Mouse (Mus musculus): ENCODE results near the gene Ccl8. TPM values are rescaled to one million over a fixed set of nuclear protein-coding genes. Genes with fewer than 3 reads are reported as not detected.

Ccl8 gene
- total and polyA plus RNA-seq, 2 experiments from 2014 or later, result not detected

GRCm38 (mm10) chr11:82078136-82078730, 36.8 kb upstream of the Ccl8 start:
- DNase-seq, result no peak
- no peak overlapping the region for H3K4me3 ChIP-seq (ENCODE audit: low read depth, low read length)
- H3K27me3 ChIP-seq (ENCODE audit: insufficient read depth, low read length), result no peaks in the 10 kb centered on the region
- H3K9ac ChIP-seq, result no peak overlapping the region
- ATAC-seq, result no peak
- no peak overlapping the region for H3K27ac ChIP-seq (ENCODE audit: low read depth, low read length)
- H3K9me3 ChIP-seq (ENCODE audit: low read length), result no peaks in the 10 kb centered on the region
- H3K4me2 ChIP-seq (ENCODE audit: low read depth), result no peak overlapping the region
- TF ChIP-seq CTCF (IDR thresholded peaks at IDR 0.05; ENCODE audit: low read depth), result no peak
- H3K36me3 ChIP-seq (ENCODE audit: insufficient read depth), result no peaks in the 10 kb centered on the region
- H3K4me1 ChIP-seq (ENCODE audit: insufficient read depth), result no peaks in the 10 kb centered on the region

DNA sequence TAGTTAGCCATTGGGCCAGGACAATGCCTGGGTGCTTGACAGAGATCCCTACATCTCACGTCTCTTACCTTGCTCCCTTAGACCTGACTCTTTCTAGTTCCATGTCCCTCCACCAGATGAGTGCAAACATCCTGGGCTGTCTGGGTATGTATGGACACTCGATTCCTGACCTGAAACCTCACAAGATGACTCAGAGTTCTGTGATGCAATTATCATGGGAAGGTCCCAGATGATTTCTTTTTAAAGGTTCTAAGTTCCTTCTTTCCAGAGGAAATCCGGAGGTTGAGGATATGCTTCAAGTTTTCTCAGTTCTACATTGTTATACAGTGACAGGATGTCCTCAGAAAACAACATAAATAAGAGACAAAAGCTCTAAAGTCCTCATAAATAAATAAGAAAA, 34.1 kb upstream of the Ccl8 start:
- Histone ChIP-seq H3K9ac (no peak overlapping the region), H3K4me1 (ENCODE audit: insufficient read depth) (no peaks in the 10 kb centered on the region), H3K4me2 (ENCODE audit: low read depth) (no peak overlapping the region), H3K9me3 (ENCODE audit: low read length) (no peaks in the 10 kb centered on the region), H3K27me3 (ENCODE audit: insufficient read depth, low read length) (no peaks in the 10 kb centered on the region), H3K27ac (ENCODE audit: low read depth, low read length) (no peak overlapping the region), H3K4me3 (ENCODE audit: low read depth, low read length) (no peak overlapping the region), H3K36me3 (ENCODE audit: insufficient read depth) (no peaks in the 10 kb centered on the region)
- 74% methylated on average over 3 of the region's 3 CpGs for WGBS
- no peak for ATAC-seq
- TF ChIP-seq CTCF (IDR thresholded peaks at IDR 0.05; ENCODE audit: low read depth), result no peak
- no peak for DNase-seq

DNA sequence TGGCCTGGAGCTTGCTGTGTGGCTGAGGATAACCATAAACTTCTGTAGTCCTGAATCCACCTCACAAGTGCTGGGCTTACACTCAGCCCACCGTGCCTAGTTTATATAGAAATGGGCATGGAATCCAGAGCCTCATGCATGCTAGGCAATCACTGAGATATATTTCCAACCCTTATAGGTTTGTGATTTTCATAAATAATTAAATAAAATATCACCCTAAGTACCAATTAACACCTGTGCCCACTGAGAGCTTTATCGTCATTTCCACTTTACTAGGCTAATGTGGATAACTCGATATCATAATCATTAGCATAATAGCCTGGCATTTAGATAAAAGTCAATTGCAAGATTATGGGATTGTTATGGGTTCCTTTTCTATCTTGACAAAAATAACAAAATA, 30.6 kb upstream of the Ccl8 start:
- Histone ChIP-seq H3K4me1 (ENCODE audit: insufficient read depth) (no peaks in the 10 kb centered on the region), H3K4me2 (ENCODE audit: low read depth) (no peak overlapping the region), H3K4me3 (ENCODE audit: low read depth, low read length) (no peak overlapping the region), H3K9me3 (ENCODE audit: low read length) (no peaks in the 10 kb centered on the region), H3K9ac (no peak overlapping the region), H3K27me3 (ENCODE audit: insufficient read depth, low read length) (no peaks in the 10 kb centered on the region), H3K36me3 (ENCODE audit: insufficient read depth) (no peaks in the 10 kb centered on the region), H3K27ac (ENCODE audit: low read depth, low read length) (no peak overlapping the region)
- no peak for DNase-seq
- TF ChIP-seq CTCF (IDR thresholded peaks at IDR 0.05; ENCODE audit: low read depth), result no peak
- WGBS, result 85% methylated on average over 3 of the region's 3 CpGs
- no peak for ATAC-seq

DNA sequence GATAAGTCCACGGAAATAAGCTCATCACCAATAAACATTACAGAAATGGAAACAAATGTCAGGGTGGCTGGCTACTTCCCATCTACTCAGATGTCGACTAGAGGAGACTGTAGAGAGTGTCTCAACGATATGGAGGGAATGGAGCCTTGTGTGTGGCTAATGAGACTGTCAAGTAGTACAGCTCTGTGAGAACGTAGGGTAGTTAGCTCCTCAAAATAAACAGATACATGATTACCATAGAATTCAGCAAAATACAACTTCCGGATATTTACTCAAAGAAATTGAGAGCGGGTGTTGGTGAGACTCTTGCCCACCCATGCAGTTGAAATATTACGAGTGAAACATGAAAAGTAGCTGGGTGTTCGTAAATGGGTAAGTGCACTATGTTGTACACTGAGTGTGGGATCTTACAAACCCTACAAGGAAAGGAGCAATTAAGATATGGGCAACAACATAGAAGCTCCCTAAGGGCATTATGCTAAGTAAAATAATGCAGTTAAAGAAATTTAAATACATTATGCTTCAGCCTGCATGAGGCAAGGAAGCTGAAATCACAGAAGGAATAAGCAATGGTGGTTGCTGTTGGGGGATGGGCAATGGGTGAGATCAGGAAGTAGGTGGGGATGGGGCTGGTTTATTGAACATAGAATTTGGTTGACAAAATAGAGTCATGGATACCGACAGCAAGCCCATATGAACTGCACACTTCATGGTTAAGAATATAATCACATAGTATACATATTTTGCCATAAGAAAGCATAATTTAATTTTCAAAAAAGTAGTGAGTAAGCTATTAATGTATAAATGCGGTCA, 15.3 kb upstream of the Ccl8 start:
- TF ChIP-seq CTCF (IDR thresholded peaks at IDR 0.05; ENCODE audit: low read depth), result no peak
- 88% methylated on average over 10 of the region's 10 CpGs for WGBS

DNA sequence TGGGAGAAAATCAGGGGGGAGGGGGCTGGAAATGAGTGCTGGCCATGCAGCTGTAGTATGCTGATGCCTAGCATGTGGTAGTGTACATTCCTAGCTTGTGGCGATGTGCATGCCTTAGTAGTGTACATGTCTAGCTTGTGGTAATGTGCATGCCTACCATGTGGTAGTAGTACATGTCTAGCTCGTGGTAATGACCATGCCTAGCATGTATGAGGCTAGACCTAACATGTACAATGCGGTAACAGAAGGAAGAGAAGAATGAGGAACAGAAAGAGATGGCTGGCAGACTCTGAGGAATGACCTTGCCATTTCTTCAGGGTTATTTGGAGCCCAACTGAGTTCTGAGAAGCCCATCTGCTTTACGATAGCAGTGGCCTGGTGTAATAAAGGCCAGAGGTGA, 13.9 kb upstream of the Ccl8 start:
- Histone ChIP-seq H3K36me3 (ENCODE audit: insufficient read depth) (no peaks in the 10 kb centered on the region), H3K27me3 (ENCODE audit: insufficient read depth, low read length) (no peaks in the 10 kb centered on the region), H3K9me3 (ENCODE audit: low read length) (no peaks in the 10 kb centered on the region), H3K4me3 (ENCODE audit: low read depth, low read length) (no peak overlapping the region), H3K4me2 (ENCODE audit: low read depth) (no peak overlapping the region), H3K27ac (ENCODE audit: low read depth, low read length) (no peak overlapping the region), H3K4me1 (ENCODE audit: insufficient read depth) (no peaks in the 10 kb centered on the region), H3K9ac (no peak overlapping the region)
- DNase-seq (no peak), ATAC-seq (no peak)
- 89% methylated on average over 4 of the region's 4 CpGs for WGBS
- TF ChIP-seq CTCF (IDR thresholded peaks at IDR 0.05; ENCODE audit: low read depth), result no peak

More for the DNA sequence above, 15.3 kb upstream of the Ccl8 start:
- no peak for DNase-seq
- H3K4me2 ChIP-seq (ENCODE audit: low read depth), result no peak overlapping the region
- H3K36me3 ChIP-seq (ENCODE audit: insufficient read depth), result no peaks in the 10 kb centered on the region
- H3K9me3 ChIP-seq (ENCODE audit: low read length), result no peaks in the 10 kb centered on the region
- no peak for ATAC-seq
- no peak overlapping the region for H3K9ac ChIP-seq
- no peaks in the 10 kb centered on the region for H3K27me3 ChIP-seq (ENCODE audit: insufficient read depth, low read length)
- H3K4me3 ChIP-seq (ENCODE audit: low read depth, low read length), result no peak overlapping the region
- no peaks in the 10 kb centered on the region for H3K4me1 ChIP-seq (ENCODE audit: insufficient read depth)
- H3K27ac ChIP-seq (ENCODE audit: low read depth, low read length), result no peak overlapping the region

GRCm38 (mm10) chr11:82101529-82101928, 13.5 kb upstream of the Ccl8 start, which contains the start of gene Ccl12:
Ccl12 (plus strand) TSS chr11:82101845.
- Histone ChIP-seq H3K27ac (ENCODE audit: low read depth, low read length) (no peak within 1 kb of the TSS), H3K9ac (no peak within 1 kb of the TSS), H3K27me3 (ENCODE audit: insufficient read depth, low read length) (no peaks in the 10 kb centered on the region), H3K4me1 (ENCODE audit: insufficient read depth) (no peaks in the 10 kb centered on the region), H3K4me2 (ENCODE audit: low read depth) (no peak within 1 kb of the TSS), H3K4me3 (ENCODE audit: low read depth, low read length) (no peak within 1 kb of the TSS), H3K9me3 (ENCODE audit: low read length) (no peaks in the 10 kb centered on the region), H3K36me3 (ENCODE audit: insufficient read depth) (no peaks in the 10 kb centered on the region)
- DNase-seq, result no peak
- TF ChIP-seq CTCF (IDR thresholded peaks at IDR 0.05; ENCODE audit: low read depth), result no peak
- 68% methylated on average over 2 of the region's 2 CpGs for WGBS
- no peak for ATAC-seq

GRCm38 (mm10) chr11:82109611-82110010, 5.4 kb upstream of the Ccl8 start:
- TF ChIP-seq CTCF (IDR thresholded peaks at IDR 0.05; ENCODE audit: low read depth), result no peak
- DNase-seq, result no peak
- no peaks in the 10 kb centered on the region for H3K9me3 ChIP-seq (ENCODE audit: low read length)
- H3K9ac ChIP-seq, result no peak overlapping the region
- no peak for ATAC-seq
- H3K27ac ChIP-seq (ENCODE audit: low read depth, low read length), result no peak overlapping the region
- H3K36me3 ChIP-seq (ENCODE audit: insufficient read depth), result no peaks in the 10 kb centered on the region
- H3K4me1 ChIP-seq (ENCODE audit: insufficient read depth), result no peaks in the 10 kb centered on the region
- no peaks in the 10 kb centered on the region for H3K27me3 ChIP-seq (ENCODE audit: insufficient read depth, low read length)
- H3K4me3 ChIP-seq (ENCODE audit: low read depth, low read length), result no peak overlapping the region
- H3K4me2 ChIP-seq (ENCODE audit: low read depth), result no peak overlapping the region

Data from forebrain, postnatal 0 days (tissue).